Mouse (Mus musculus): ENCODE results near the gene Cdhr5.

DNA sequence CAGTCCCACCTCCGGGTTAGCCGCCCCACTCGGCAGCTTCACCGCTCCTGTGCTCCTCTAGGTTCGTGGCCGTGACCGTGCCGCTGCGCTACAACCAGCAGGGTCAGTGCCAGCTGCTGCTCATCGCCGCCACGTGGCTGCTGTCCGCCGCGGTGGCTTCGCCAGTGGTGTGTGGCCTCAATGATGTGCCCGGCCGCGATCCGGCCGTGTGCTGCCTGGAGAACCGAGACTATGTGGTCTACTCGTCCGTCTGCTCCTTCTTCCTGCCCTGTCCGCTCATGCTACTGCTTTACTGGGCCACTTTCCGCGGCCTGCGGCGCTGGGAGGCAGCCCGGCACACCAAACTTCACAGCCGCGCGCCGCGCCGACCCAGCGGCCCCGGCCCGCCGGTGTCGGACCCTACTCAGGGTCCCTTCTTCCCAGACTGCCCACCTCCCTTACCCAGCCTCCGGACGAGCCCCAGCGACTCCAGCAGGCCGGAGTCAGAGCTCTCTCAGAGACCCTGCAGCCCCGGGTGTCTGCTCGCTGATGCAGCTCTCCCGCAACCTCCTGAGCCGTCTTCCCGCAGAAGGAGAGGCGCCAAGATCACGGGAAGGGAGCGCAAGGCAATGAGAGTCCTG is 17.4 kb upstream of the Cdhr5 start:
- TF ChIP-seq CTCF (IDR thresholded peaks at IDR 0.05; ENCODE audit: low read depth) (no peak), EP300 (IDR thresholded peaks at IDR 0.05; ENCODE audit: low read depth) (no peak)

Data from liver, embryonic 14.5 days (tissue).